Mouse (Mus musculus): Measurements from ENCODE around the gene Prkrip1. TPM values are rescaled to one million over a fixed set of nuclear protein-coding genes. Genes with fewer than 3 reads are reported as not detected.

Prkrip1 gene
- total RNA-seq, 2 experiments from 2014 or later, result 19.4 to 23.8 TPM

Other genes starting within 250 kb of the Prkrip1 start
- gene Ssc4d, start 224.4 kb downstream of the Prkrip1 start, total RNA-seq (2021), result under 1 TPM; 0.57 to 0.95 TPM
- not detected for gene Zp3, start 218.9 kb downstream of the Prkrip1 start, total RNA-seq (2021)
- gene Dtx2, start 204.2 kb downstream of the Prkrip1 start, total RNA-seq (2021), result 1 to 10 TPM; 7.4 to 7.6 TPM
- under 1 TPM in 1 of 2 experiments, not detected in 1; 0.07 TPM for gene Upk3b, start 160.5 kb downstream of the Prkrip1 start, total RNA-seq (2021)
- gene Upk3bl, start 144.5 kb downstream of the Prkrip1 start, total RNA-seq (2021), result not detected
- 10 to 100 TPM; 32.3 to 34.8 TPM for gene Rasa4, start 115.0 kb downstream of the Prkrip1 start, total RNA-seq (2021)
- gene Polr2j, start 82.3 kb downstream of the Prkrip1 start, total RNA-seq (2021), result 10 to 100 TPM; 65.1 to 72.1 TPM
- 1 to 10 TPM; 4.2 to 4.4 TPM for gene Lrwd1, start 62.9 kb downstream of the Prkrip1 start, total RNA-seq (2021)
- gene Alkbh4, start 62.8 kb downstream of the Prkrip1 start, total RNA-seq (2021), result 1 to 10 TPM; 3.8 to 4.9 TPM
- under 1 TPM; 0.55 to 0.64 TPM for gene Orai2, start 28.2 kb downstream of the Prkrip1 start, total RNA-seq (2021)
- 1 to 10 TPM; 2.4 to 2.5 TPM for gene Sh2b2, start 47.6 kb upstream of the Prkrip1 start, total RNA-seq (2021)

Measured in gastrocnemius, adult 18-20 months (tissue).